Mouse (Mus musculus): Measurements from ENCODE around the gene 4933428M09Rik. TPM values are rescaled to one million over a fixed set of nuclear protein-coding genes. Genes with fewer than 3 reads are reported as not detected.

The 4933428M09Rik gene
- polyA plus RNA-seq, 1 experiment from 2014 or later = not detected

DNA sequence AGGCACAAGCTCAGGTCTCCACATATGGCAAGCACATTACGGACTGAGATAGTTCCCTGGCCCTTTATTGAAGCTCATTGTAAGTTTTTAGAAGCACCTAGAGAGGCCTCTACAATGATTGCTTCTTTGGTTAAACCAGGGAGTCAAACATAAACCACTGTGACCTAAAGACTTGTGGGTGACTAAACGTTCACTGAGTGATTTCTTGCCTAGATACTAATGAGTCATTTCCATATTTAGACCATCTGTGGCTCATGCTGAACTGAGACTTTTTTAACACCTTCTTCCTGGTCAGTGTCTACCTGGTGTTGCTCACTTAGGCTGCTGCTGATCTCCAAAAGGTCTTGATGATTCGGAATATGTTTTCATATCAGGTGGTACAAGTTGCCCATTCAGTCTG, 42.9 kb downstream of the 4933428M09Rik start:
- Histone ChIP-seq H3K4me3 (no peak overlapping the region), H3K4me2 (no peak overlapping the region), H3K9ac (no peak overlapping the region), H3K36me3 (no peaks in the 10 kb centered on the region), H3K9me3 (no peaks in the 10 kb centered on the region), H3K27me3 (no peaks in the 10 kb centered on the region), H3K27ac (no peak overlapping the region), H3K4me1 (no peaks in the 10 kb centered on the region)
- WGBS = 73% methylated on average over 3 of the region's 3 CpGs
- no peak for ATAC-seq (ENCODE audit: insufficient number of reproducible peaks, low FRiP score, low TSS enrichment, low read depth)

Other genes with a start within 250 kb of the 4933428M09Rik start
- gene Serpina7, start 94.0 kb upstream of the 4933428M09Rik start, polyA plus RNA-seq (2015; fragmentation: Nextera tagmentation; extraction: Ambion mirVana) = 0.10 TPM in 1 of 2 replicates, not detected in the other
- gene 4930513O06Rik, start 93.0 kb upstream of the 4933428M09Rik start, polyA plus RNA-seq (2015; fragmentation: Nextera tagmentation; extraction: Ambion mirVana) = not detected in 2 replicates
- 34.8 and 36.5 TPM in 2 replicates for gene Mum1l1, start 30.8 kb downstream of the 4933428M09Rik start, polyA plus RNA-seq (2015; fragmentation: Nextera tagmentation; extraction: Ambion mirVana)
- not detected in 2 replicates for gene Trap1a, start 154.5 kb downstream of the 4933428M09Rik start, polyA plus RNA-seq (2015; fragmentation: Nextera tagmentation; extraction: Ambion mirVana)